ENCODE assay signal across 21 mouse cellular contexts in the genomic region with DNA sequence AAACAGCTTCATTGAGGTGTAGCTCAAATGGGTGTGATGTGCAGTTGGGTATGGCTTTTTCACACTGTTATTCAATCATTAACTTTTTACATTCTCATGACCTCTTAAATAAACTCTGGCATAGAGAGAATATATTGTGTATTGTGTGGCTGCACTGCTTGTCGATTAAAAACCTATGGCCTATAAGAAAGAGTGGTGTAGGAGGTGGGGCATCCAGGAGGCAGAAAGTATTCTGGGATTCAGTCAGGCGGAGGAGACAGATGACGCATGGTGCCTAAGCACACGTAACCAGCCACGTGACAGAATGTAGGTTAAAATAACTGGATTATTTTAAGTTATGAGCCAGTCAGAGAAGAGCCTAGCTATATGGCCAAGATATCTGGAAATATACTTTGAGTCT.
"Had no signal": no experiment of that assay in that cellular context is flagged by ENCODE, and none has a peak within 500 bp of the region (broad histone marks: within the 10 kb centered on the region; RNA-seq: fewer than 3 reads in every experiment).

No protein-coding gene starts in this region.

- DNase-seq: liver, embryonic 13.5 days; liver, postnatal 0 days; lung, embryonic 14.5 days; lung, postnatal 10 days; lung, postnatal 4 days; midbrain, embryonic 14.5 days; retina, postnatal 1 day; right cerebral cortex, adult 18-20 months; right cerebral cortex, postnatal 25 days; right cerebral cortex, postnatal 4 days; spleen, adult 18-20 months; thymus, adult 2 months; thymus, postnatal 25 days; thymus, postnatal 4 days had no signal

- H3K9ac ChIP-seq: liver, embryonic 13.5 days; liver, embryonic 15.5 days; liver, postnatal 0 days; lung, embryonic 14.5 days; midbrain, embryonic 12.5 days; neural tube, embryonic 13.5 days; neural tube, embryonic 15.5 days had no signal

- H3K27me3 ChIP-seq: liver, embryonic 13.5 days; liver, embryonic 15.5 days; midbrain, embryonic 12.5 days; neural tube, embryonic 13.5 days; neural tube, embryonic 15.5 days had no signal

- ATAC-seq: liver, postnatal 0 days; midbrain, embryonic 16.5 days had no signal

- H3K4me1 ChIP-seq: liver, embryonic 13.5 days; liver, embryonic 15.5 days; midbrain, embryonic 10.5 days; midbrain, embryonic 12.5 days; neural tube, embryonic 13.5 days; neural tube, embryonic 15.5 days had no signal

- H3K9me3 ChIP-seq: liver, embryonic 13.5 days; liver, embryonic 15.5 days; midbrain, embryonic 10.5 days; midbrain, embryonic 12.5 days; neural tube, embryonic 13.5 days; neural tube, embryonic 15.5 days had no signal

- H3K4me3 ChIP-seq: liver, embryonic 13.5 days; liver, embryonic 15.5 days; midbrain, embryonic 10.5 days; midbrain, embryonic 12.5 days; myocyte; neural tube, embryonic 13.5 days; neural tube, embryonic 15.5 days had no signal

- H3K36me3 ChIP-seq: liver, embryonic 13.5 days; liver, embryonic 15.5 days; midbrain, embryonic 10.5 days; midbrain, embryonic 12.5 days; neural tube, embryonic 13.5 days; neural tube, embryonic 15.5 days had no signal

- H3K4me2 ChIP-seq: liver, embryonic 13.5 days; liver, embryonic 15.5 days; lung, embryonic 14.5 days; midbrain, embryonic 12.5 days; neural tube, embryonic 13.5 days; neural tube, embryonic 15.5 days had no signal

- H3K27ac ChIP-seq: liver, embryonic 13.5 days; liver, embryonic 15.5 days; midbrain, embryonic 10.5 days; midbrain, embryonic 12.5 days; neural tube, embryonic 13.5 days; neural tube, embryonic 15.5 days had no signal
